Mouse (Mus musculus): ENCODE measurements around the gene Gm10300. TPM values are rescaled to one million over a fixed set of nuclear protein-coding genes. Genes with fewer than 3 reads are reported as not detected.

Gene Gm10300
- total RNA-seq, 2 experiments from 2014 or later, result 0.18 TPM; not detected in 1

GRCm38 (mm10) chr4:132051321-132052275, 22.9 kb upstream of the Gm10300 start:
- DNase-seq, result no peak

GRCm38 (mm10) chr4:132057311-132057710, 17.2 kb upstream of the Gm10300 start:
- no peak for DNase-seq

- no peak for DNase-seq
These were observed 15.0 kb upstream of the Gm10300 start for GRCm38 (mm10) chr4:132059541-132059940.

GRCm38 (mm10) chr4:132060040-132060832, 14.3 kb upstream of the Gm10300 start:
- no peak for DNase-seq

- no peak for DNase-seq
These were observed 12.2 kb upstream of the Gm10300 start for GRCm38 (mm10) chr4:132062289-132062688.

- DNase-seq, result no peak
These were observed 11.3 kb upstream of the Gm10300 start for GRCm38 (mm10) chr4:132062934-132063884.

GRCm38 (mm10) chr4:132064550-132064949, 9.9 kb upstream of the Gm10300 start:
- DNase-seq, result no peak

- no peak for DNase-seq
These were observed 8.9 kb upstream of the Gm10300 start for GRCm38 (mm10) chr4:132065578-132065977.

GRCm38 (mm10) chr4:132066101-132066773, 8.3 kb upstream of the Gm10300 start:
- DNase-seq, result peak; percentile 47

- DNase-seq, result no peak
These were observed 7.2 kb upstream of the Gm10300 start for GRCm38 (mm10) chr4:132067112-132067937.

- no peak for DNase-seq
These were observed 6.6 kb upstream of the Gm10300 start for GRCm38 (mm10) chr4:132067938-132068235.

GRCm38 (mm10) chr4:132071674-132072073, 2.8 kb upstream of the Gm10300 start:
- no peak for DNase-seq

GRCm38 (mm10) chr4:132072156-132072555, 2.3 kb upstream of the Gm10300 start:
- DNase-seq, result no peak

GRCm38 (mm10) chr4:132072946-132073345, 1.6 kb upstream of the Gm10300 start:
- peak; percentile 48 for DNase-seq

GRCm38 (mm10) chr4:132074933-132075769, 654 bp downstream of the Gm10300 start, which contains the start of gene Epb41:
Gene Epb41, minus strand, starts transcription at chr4:132075321.
- DNase-seq, result peak; percentile 89

GRCm38 (mm10) chr4:132075796-132076195, 1.3 kb downstream of the Gm10300 start:
- no peak for DNase-seq

- DNase-seq, result peak; percentile 26
These were observed 2.2 kb downstream of the Gm10300 start for GRCm38 (mm10) chr4:132076480-132077405.

GRCm38 (mm10) chr4:132077445-132077844, 2.9 kb downstream of the Gm10300 start:
- no peak for DNase-seq
